ENCODE assay signal across 17 mouse cellular contexts in the genomic region with DNA sequence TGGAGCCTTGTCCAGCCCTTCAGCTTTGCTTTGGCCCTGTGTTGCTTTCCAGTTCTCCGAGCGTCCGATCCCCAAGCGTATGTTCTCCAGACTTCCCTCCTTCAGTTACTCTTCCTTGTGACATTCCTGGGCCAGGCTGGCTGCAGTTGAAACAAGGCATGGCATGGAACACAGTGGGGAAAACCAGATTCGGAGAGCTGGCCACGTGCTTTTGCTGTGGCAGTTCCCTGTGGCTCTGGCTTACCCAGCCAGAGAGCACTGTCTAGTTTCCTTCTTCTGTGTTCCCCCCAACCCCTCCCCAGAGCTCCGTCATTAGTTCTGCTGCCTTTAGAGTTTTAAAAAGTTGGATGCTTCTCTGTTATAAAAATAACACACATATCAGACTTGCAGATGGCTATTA.
DNase-seq lines count a peak whose midpoint lies in the region; ATAC-seq lines count a peak whose summit lies in the region.
"Had no signal": no experiment of that assay in that cellular context is flagged by ENCODE, and none has a peak within 500 bp of the region (broad histone marks: within the 10 kb centered on the region; RNA-seq: fewer than 3 reads in every experiment).

No protein-coding gene starts in this region.

- no peaks in the 10 kb centered on the region for H3K9me3 ChIP-seq in heart, embryonic 15.5 days (replicated peaks)
- no peaks in the 10 kb centered on the region for H3K9me3 ChIP-seq in lung, embryonic 15.5 days
- no peaks in the 10 kb centered on the region for H3K9me3 ChIP-seq in hindbrain, embryonic 12.5 days (replicated peaks)
- H3K9me3 ChIP-seq in limb, embryonic 13.5 days = no peaks in the 10 kb centered on the region
- no peaks in the 10 kb centered on the region for H3K9me3 ChIP-seq in forebrain, embryonic 13.5 days (replicated peaks)
- H3K9me3 ChIP-seq: midbrain, embryonic 13.5 days had no signal

- WGBS in heart, embryonic 15.5 days = 22% methylated on average over 7 of the region's 7 CpGs
- 38% methylated on average over 7 of the region's 7 CpGs for WGBS in lung, embryonic 15.5 days
- WGBS in hindbrain, embryonic 12.5 days = 51% methylated on average over 7 of the region's 7 CpGs
- 15% methylated on average over 7 of the region's 7 CpGs for WGBS in limb, embryonic 13.5 days
- WGBS in forebrain, embryonic 13.5 days = 81% methylated on average over 7 of the region's 7 CpGs

- H3K4me3 ChIP-seq in heart, embryonic 15.5 days = no peak overlapping the region
- no peak overlapping the region for H3K4me3 ChIP-seq in lung, embryonic 15.5 days
- H3K4me3 ChIP-seq in hindbrain, embryonic 12.5 days = no peak overlapping the region
- H3K4me3 ChIP-seq in limb, embryonic 13.5 days = no peak overlapping the region
- no peak overlapping the region for H3K4me3 ChIP-seq in forebrain, embryonic 13.5 days
- H3K4me3 ChIP-seq: midbrain, embryonic 13.5 days; myocyte had no signal

- H3K27me3 ChIP-seq in heart, embryonic 15.5 days = 0 out of 2 replicates have a peak, but pooled peaks cover 2% of the 10 kb centered on the region
- H3K27me3 ChIP-seq in lung, embryonic 15.5 days = no peaks in the 10 kb centered on the region; the same call in 1 of the 2 replicates
- 0 out of 2 replicates have a peak, but pooled peaks cover 3% of the 10 kb centered on the region for H3K27me3 ChIP-seq in hindbrain, embryonic 12.5 days
- H3K27me3 ChIP-seq in limb, embryonic 13.5 days = peaks cover 35% of the 10 kb centered on the region
- H3K27me3 ChIP-seq in forebrain, embryonic 13.5 days = peaks cover 72% of the 10 kb centered on the region

- H3K4me2 ChIP-seq in heart, embryonic 15.5 days = peak overlapping the region; percentile 45
- peak overlapping the region; percentile 2; the same call in 1 of the 2 replicates for H3K4me2 ChIP-seq in lung, embryonic 15.5 days
- no peak overlapping the region; the same call in 1 of the 2 replicates for H3K4me2 ChIP-seq in hindbrain, embryonic 12.5 days (replicated peaks)
- peak overlapping the region; percentile 51 for H3K4me2 ChIP-seq in limb, embryonic 13.5 days (replicated peaks)
- no peak overlapping the region for H3K4me2 ChIP-seq in forebrain, embryonic 13.5 days
- H3K4me2 ChIP-seq: midbrain, embryonic 13.5 days had no signal

- no peak for DNase-seq in heart, adult 9 months (ENCODE audit: low spot score in 2 of 2)
- DNase-seq in lung, postnatal 36 days = no peak
- DNase-seq in spleen, postnatal 10 days (ENCODE audit: low spot score in 2 of 2) = no peak
- DNase-seq: adrenal gland, postnatal 10 days; cerebellum, adult 8-10 months; gastrocnemius, postnatal 36 days; kidney, postnatal 36 days; right cerebral cortex, postnatal 14 days had no signal

- peaks cover 24% of the 10 kb centered on the region for H3K4me1 ChIP-seq in heart, embryonic 15.5 days (replicated peaks)
- peaks cover 26% of the 10 kb centered on the region for H3K4me1 ChIP-seq in lung, embryonic 15.5 days
- H3K4me1 ChIP-seq in hindbrain, embryonic 12.5 days = peaks cover 24% of the 10 kb centered on the region
- H3K4me1 ChIP-seq in limb, embryonic 13.5 days = peaks cover 40% of the 10 kb centered on the region
- peaks cover 4% of the 10 kb centered on the region; the same call in 1 of the 2 replicates for H3K4me1 ChIP-seq in forebrain, embryonic 13.5 days

- no peaks in the 10 kb centered on the region for H3K36me3 ChIP-seq in heart, embryonic 15.5 days
- H3K36me3 ChIP-seq in lung, embryonic 15.5 days = no peaks in the 10 kb centered on the region
- no peaks in the 10 kb centered on the region for H3K36me3 ChIP-seq in hindbrain, embryonic 12.5 days
- no peaks in the 10 kb centered on the region for H3K36me3 ChIP-seq in limb, embryonic 13.5 days
- H3K36me3 ChIP-seq in forebrain, embryonic 13.5 days (ENCODE audit: poor library complexity, severe bottlenecking) = no peaks in the 10 kb centered on the region
- H3K36me3 ChIP-seq: midbrain, embryonic 13.5 days had no signal

- no peak overlapping the region for H3K27ac ChIP-seq in heart, embryonic 15.5 days
- H3K27ac ChIP-seq in lung, embryonic 15.5 days = no peak overlapping the region
- peak overlapping the region; percentile 76 for H3K27ac ChIP-seq in hindbrain, embryonic 12.5 days
- peak overlapping the region; percentile 29; the same call in 1 of the 2 replicates for H3K27ac ChIP-seq in limb, embryonic 13.5 days
- no peak overlapping the region for H3K27ac ChIP-seq in forebrain, embryonic 13.5 days
- H3K27ac ChIP-seq: liver, embryonic 14.5 days; midbrain, embryonic 13.5 days had no signal

- no peak overlapping the region for H3K9ac ChIP-seq in heart, embryonic 15.5 days
- no peak overlapping the region for H3K9ac ChIP-seq in lung, embryonic 15.5 days
- 0 out of 2 replicates have a peak overlapping the region, but pooled peaks have one; percentile 29 for H3K9ac ChIP-seq in hindbrain, embryonic 12.5 days
- no peak overlapping the region for H3K9ac ChIP-seq in limb, embryonic 13.5 days
- H3K9ac ChIP-seq in forebrain, embryonic 13.5 days = no peak overlapping the region
- H3K9ac ChIP-seq: liver, embryonic 14.5 days; midbrain, embryonic 13.5 days had no signal

- no peak for ATAC-seq in heart, embryonic 15.5 days (replicated peaks; ENCODE audit: insufficient number of reproducible peaks, insufficient read depth, low FRiP score, low read depth)
- ATAC-seq in lung, embryonic 15.5 days (ENCODE audit: borderline replicate concordance, extremely low read depth, low FRiP score, low TSS enrichment) = no peak
- ATAC-seq in hindbrain, embryonic 12.5 days (ENCODE audit: low FRiP score) = no peak
- 0 out of 2 replicates have a peak, but pooled peaks have one; percentile 67 for ATAC-seq in limb, embryonic 13.5 days (ENCODE audit: low FRiP score, low read depth)
- ATAC-seq in forebrain, embryonic 13.5 days = no peak
- ATAC-seq: CD4-positive, CD25-positive, alpha-beta regulatory T cell, adult 4 months; midbrain, embryonic 13.5 days had no signal

Comparison
In these comparisons a context has a peak if more than half of its experiments do, and no peak if none do; other contexts are left out.
1. H3K27ac ChIP-seq: peak in hindbrain, embryonic 12.5 days (single experiment) and limb, embryonic 13.5 days (single experiment); none in heart, embryonic 15.5 days (single experiment), lung, embryonic 15.5 days (single experiment) and forebrain, embryonic 13.5 days (single experiment).
2. H3K4me2 ChIP-seq: peak in heart, embryonic 15.5 days (single experiment), lung, embryonic 15.5 days (single experiment) and limb, embryonic 13.5 days (single experiment); none in hindbrain, embryonic 12.5 days (single experiment) and forebrain, embryonic 13.5 days (single experiment).